Mouse (Mus musculus) ES-E14 (cell line): Measurements from ENCODE around the gene Fam172a. TPM values are rescaled to one million over a fixed set of nuclear protein-coding genes. Genes with fewer than 3 reads are reported as not detected.

ENCODE experiments used
- DNase-seq: peaks from one replicate; pipeline ENCODE4 v3.0.0-alpha.2; 2013; ENCODE audit warnings: low read depth, low spot score
- H3K27ac ChIP-seq: 2 replicates; pipeline ENCODE4 v1.5.1; 2012; ENCODE audit warnings: low read depth, mild to moderate bottlenecking, low read length, moderate library complexity, mixed read lengths; ENCODE audit not compliant: poor library complexity, insufficient read depth, severe bottlenecking
- H3K36me3 ChIP-seq: 2 replicates; pipeline ENCODE4 v1.6.1; 2012; ENCODE audit warnings: mild to moderate bottlenecking, low read length, moderate library complexity, mixed read lengths; ENCODE audit not compliant: control insufficient read depth, poor library complexity, insufficient read depth, severe bottlenecking
- H3K4me1 ChIP-seq, 2 experiments: fragments of 150-350 bp in 1 of 2; sonication (generic) in 1 of 2; 2 replicates each; pipeline ENCODE4 v1.6.1; 2012; ENCODE audit warnings: low read length in 2 of 2, mild to moderate bottlenecking in 1 of 2, mixed read lengths in 1 of 2; ENCODE audit not compliant: control insufficient read depth in 2 of 2, insufficient read depth in 2 of 2, poor library complexity in 1 of 2
- H3K4me3 ChIP-seq, 2 experiments: fragments of 150-350 bp in 1 of 2; sonication (generic) in 1 of 2; 2 replicates each; pipeline ENCODE4 v1.5.1; 2012; ENCODE audit warnings: low read length in 2 of 2, low read depth in 1 of 2, mild to moderate bottlenecking in 1 of 2, mixed read lengths in 1 of 2; ENCODE audit not compliant: insufficient read depth in 1 of 2, poor library complexity in 1 of 2, severe bottlenecking in 1 of 2
- H3K9ac ChIP-seq: 2 replicates; pipeline ENCODE4 v1.6.1; 2012; ENCODE audit warnings: low read depth, mild to moderate bottlenecking, low read length, mixed read lengths; ENCODE audit not compliant: poor library complexity, insufficient read depth, severe bottlenecking
- H3K9me3 ChIP-seq: fragments of 150-350 bp; sonication (generic); 2 replicates; pipeline ENCODE4 v1.6.1; 2012; ENCODE audit warnings: low read depth, mild to moderate bottlenecking, low read length; ENCODE audit not compliant: control insufficient read depth, insufficient read depth
- CHD2 ChIP-seq: IDR thresholded peaks from 2 replicates; pipeline ENCODE4 v1.6.1; 2014; ENCODE audit warnings: mild to moderate bottlenecking, low read depth, low read length, inconsistent platforms
- HCFC1 ChIP-seq: IDR thresholded peaks from 2 replicates; pipeline ENCODE4 v1.6.1; 2012; ENCODE audit warnings: low read length, inconsistent platforms, borderline replicate concordance; ENCODE audit not compliant: insufficient read depth
- MAFK ChIP-seq: IDR thresholded peaks from 2 replicates; pipeline ENCODE4 v1.6.1; 2014; ENCODE audit warnings: mild to moderate bottlenecking, low read depth, low read length, inconsistent platforms; ENCODE audit not compliant: insufficient read depth
- ZC3H11A ChIP-seq: IDR thresholded peaks from 2 replicates; pipeline ENCODE4 v1.6.1; 2012; ENCODE audit warnings: low read depth, mild to moderate bottlenecking, inconsistent platforms, low read length, borderline replicate concordance
- ZNF384 ChIP-seq: IDR thresholded peaks from 2 replicates; pipeline ENCODE4 v1.6.1; 2012; ENCODE audit warnings: low read depth, low read length, inconsistent platforms
- in situ Hi-C, 2 experiments: fragments of 600-800 bp; cut with MboI; formaldehyde crosslinking; loops; one replicate each; pipeline ENCODE4 v1.15.1; 2025; ENCODE audit warnings: low sequenced_read_pairs in 2 of 2, inconsistent platforms in 1 of 2; ENCODE audit not compliant: unreplicated experiment in 2 of 2
- total RNA-seq: library from RNA; depleted of rRNA; stranded (reverse); fragments of 300-350 nt; gene quantifications from 2 replicates; pipeline ENCODE4 v1.2.3, GENCODE M21; 2012

Fam172a gene
- total RNA-seq, 1 experiment, result 8.7 TPM

DNA sequence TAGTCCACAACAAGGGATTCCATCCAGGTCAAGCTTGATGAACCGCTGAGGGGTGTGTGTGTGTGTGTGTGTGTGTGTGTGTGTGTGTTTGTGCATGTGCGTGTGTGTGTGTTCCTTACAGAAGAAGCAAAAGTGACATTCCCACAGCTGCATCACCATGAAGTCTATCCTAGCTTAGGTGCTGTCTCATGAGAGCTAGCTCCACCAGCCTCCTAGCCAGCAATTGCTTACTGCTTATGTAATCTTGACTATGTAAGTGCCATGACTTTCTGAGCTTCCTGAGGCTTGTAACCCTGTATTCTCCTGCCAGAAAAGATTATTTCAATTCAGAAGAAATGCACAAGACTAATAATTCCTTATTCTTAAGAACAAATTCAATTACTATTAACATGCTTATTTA, 221.0 kb downstream of the Fam172a start:
- no peak overlapping the region for H3K9ac ChIP-seq
- no peaks in the 10 kb centered on the region for H3K4me1 ChIP-seq
- no peak for DNase-seq
- in situ Hi-C loops, result no loop called here
- TF ChIP-seq CHD2 (no peak), MAFK (no peak), ZNF384 (no peak), ZC3H11A (no peak), HCFC1 (no peak)
- H3K4me3 ChIP-seq, result no peak overlapping the region
- H3K36me3 ChIP-seq, result no peaks in the 10 kb centered on the region
- no peak overlapping the region for H3K27ac ChIP-seq
- no peaks in the 10 kb centered on the region for H3K9me3 ChIP-seq

DNA sequence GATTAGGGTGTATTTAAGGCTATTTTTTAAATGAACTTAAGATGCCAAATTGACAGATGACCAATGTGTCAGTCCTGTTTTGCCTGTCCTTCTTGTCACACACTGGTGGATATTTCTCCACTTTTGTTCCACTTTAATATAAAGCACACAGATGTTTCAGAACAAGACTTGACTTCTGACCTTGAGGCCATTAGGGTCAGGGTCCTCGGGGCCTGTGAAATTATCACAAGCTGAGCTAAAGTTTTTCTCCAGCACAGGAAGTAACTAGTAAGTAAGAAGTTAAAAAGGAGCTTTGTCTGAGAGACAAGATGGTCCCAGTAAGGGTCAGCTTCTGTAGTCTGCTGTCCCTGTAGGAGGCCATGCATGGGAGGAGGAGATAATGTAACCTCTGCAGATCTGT, 255.8 kb downstream of the Fam172a start:
- H3K9me3 ChIP-seq, result no peaks in the 10 kb centered on the region
- DNase-seq, result no peak
- H3K4me3 ChIP-seq, result no peak overlapping the region
- no peak overlapping the region for H3K9ac ChIP-seq
- no peak overlapping the region for H3K27ac ChIP-seq
- H3K4me1 ChIP-seq, result no peaks in the 10 kb centered on the region
- in situ Hi-C loops, result no loop called here
- no peaks in the 10 kb centered on the region for H3K36me3 ChIP-seq
- no peak for TF ChIP-seq ZNF384
- no peak for TF ChIP-seq HCFC1
- no peak for TF ChIP-seq MAFK
- TF ChIP-seq ZC3H11A, result no peak
- TF ChIP-seq CHD2, result no peak

DNA sequence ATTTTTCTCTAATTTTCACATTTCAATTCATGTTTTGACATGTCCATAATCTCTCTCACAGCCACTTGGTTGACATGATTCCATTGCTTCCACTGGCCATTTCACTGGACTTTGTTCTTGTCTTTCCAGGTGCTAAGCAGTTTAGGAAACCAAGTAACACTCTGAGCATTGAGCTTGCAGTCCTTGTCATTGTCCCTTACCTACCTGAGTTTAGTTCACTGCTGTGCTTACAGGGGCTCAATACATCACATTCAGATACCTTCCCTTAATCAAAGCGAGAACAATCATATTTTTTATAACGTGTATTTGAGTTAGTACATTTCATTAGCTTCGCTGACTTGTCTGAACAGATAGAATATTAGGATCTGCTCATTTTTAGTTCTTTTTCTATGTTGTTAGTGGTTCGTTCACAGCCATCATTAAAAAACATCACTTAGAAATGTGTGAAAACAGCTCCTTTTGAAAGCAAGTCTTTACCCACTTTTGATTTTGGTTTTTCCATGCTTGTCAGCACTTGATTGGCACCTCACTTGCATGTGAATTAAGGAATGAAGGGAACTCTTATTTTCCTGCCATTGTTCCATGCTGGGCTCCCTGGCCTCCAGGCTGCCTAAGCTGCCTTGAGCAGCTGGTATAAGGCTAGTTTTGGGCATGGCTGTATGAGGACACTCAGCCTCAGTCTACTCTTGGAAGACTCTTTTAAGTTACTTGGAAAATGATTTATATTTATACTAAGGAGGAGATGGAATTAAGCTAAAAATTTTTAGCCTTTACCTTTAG, 257.9 kb downstream of the Fam172a start:
- Histone ChIP-seq H3K27ac (no peak overlapping the region), H3K36me3 (no peaks in the 10 kb centered on the region), H3K4me3 (no peak overlapping the region), H3K9me3 (no peaks in the 10 kb centered on the region), H3K4me1 (no peaks in the 10 kb centered on the region), H3K9ac (no peak overlapping the region)
- TF ChIP-seq ZNF384, result no peak
- no peak for TF ChIP-seq HCFC1
- no peak for TF ChIP-seq CHD2
- no peak for TF ChIP-seq ZC3H11A
- no peak for TF ChIP-seq MAFK
- in situ Hi-C loops, result no loop called here
- no peak for DNase-seq

DNA sequence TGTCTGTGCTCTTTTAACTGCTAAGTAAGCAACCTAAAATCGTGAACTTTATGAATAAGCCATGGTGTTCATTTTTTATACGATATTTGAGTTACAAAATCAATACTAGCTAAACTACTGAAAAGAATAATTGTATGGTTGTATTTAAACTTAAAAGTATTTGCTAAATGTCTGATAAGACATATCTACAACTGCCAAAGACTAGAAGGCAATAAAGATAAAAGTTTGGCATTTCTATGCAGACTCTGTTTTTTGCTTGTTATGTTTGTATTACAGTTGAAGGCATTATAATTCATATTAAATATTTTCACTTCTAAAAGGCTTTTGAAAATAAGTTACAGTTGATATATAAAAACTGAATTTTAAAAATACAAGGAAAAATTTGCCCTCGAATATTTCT, 274.4 kb downstream of the Fam172a start:
- TF ChIP-seq ZC3H11A (no peak), MAFK (no peak), ZNF384 (no peak), HCFC1 (no peak), CHD2 (no peak)
- H3K4me3 ChIP-seq, result no peak overlapping the region
- no peaks in the 10 kb centered on the region for H3K4me1 ChIP-seq
- in situ Hi-C loops, result no loop called here
- no peak overlapping the region for H3K9ac ChIP-seq
- no peaks in the 10 kb centered on the region for H3K36me3 ChIP-seq
- no peak for DNase-seq
- H3K9me3 ChIP-seq, result no peaks in the 10 kb centered on the region
- no peak overlapping the region for H3K27ac ChIP-seq
